Mouse (Mus musculus) G1E (cell line): Measurements from ENCODE around the gene Eef1akmt2.

Experiments
- CTCF ChIP-seq: IDR thresholded peaks from 2 replicates; pipeline ENCODE4 v1.5.1; 2012; ENCODE audit warnings: low read depth, low read length, inconsistent platforms, mixed read lengths
- GATA1 ChIP-seq: IDR thresholded peaks from 2 replicates; pipeline ENCODE4 v1.6.1; 2012; ENCODE audit warnings: borderline replicate concordance, low read length, inconsistent platforms, mixed read lengths
- POLR2AphosphoS5 ChIP-seq: IDR thresholded peaks from 2 replicates; pipeline ENCODE4 v1.6.1; 2012; ENCODE audit warnings: low read depth, low read length, inconsistent platforms; ENCODE audit not compliant: insufficient replicate concordance
- TAL1 ChIP-seq: conservative IDR thresholded peaks from 2 replicates; pipeline ENCODE4 v1.6.1; 2012; ENCODE audit warnings: low read depth, low read length, inconsistent platforms, mixed read lengths

DNA sequence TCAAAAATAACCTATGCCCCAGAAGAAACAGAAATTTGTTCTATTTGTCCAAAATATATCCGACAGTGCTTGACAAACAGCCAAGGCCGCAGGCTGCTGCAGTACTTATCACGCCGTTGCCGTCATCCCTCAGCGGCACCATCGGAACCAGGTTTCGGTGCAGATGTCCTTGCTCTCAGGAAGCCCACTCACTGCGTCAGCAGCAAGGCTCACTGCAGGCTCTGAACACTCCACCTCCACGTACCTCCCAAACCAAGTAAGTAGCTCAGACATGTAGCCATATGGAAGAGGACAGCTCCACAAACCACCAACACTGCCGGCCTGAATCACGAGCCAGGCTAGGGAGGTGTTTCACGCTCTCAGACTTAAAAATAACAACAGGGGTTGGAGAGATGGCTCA lies 63.6 kb downstream of the Eef1akmt2 start:
- TF ChIP-seq GATA1, result no peak
- no peak for TF ChIP-seq CTCF
- TF ChIP-seq POLR2AphosphoS5, result no peak
- TF ChIP-seq TAL1, result no peak
